Mouse (Mus musculus) frontal cortex, postnatal 25 days (tissue): ENCODE data around the gene 4930519P11Rik.

Experiments
- DNase-seq, 2 experiments: peaks; one replicate each; pipeline ENCODE4 v3.0.0; 2022; ENCODE audit warnings: low spot score in 2 of 2

Gene 4930519P11Rik

DNA sequence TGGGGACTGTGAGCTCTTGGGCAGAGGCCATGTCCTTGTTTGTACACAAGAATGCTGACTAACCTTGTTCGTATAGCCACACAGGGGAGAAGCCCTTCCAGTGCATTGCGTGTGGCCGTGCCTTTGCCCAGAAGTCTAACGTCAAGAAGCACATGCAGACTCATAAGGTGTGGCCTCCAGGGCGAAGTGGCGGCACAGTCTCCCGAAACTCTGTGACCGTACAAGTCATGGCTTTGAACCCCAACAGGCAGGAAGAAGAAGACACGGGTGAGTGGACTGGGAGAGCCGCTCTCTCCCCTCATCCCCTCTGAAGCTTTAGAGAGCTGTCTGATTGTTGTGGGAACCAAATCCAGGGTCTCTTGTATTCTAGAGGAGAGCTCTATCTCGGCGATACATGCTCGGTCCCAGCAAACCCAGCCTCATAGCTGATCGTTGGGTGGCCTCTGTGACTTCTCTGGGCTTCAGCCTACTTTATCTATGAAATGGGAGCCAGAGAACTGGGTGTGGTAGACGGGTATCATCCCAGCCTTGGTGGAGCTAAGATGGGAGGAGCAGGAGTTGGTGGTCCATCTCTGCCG, 19.1 kb upstream of the 4930519P11Rik start:
- DNase-seq: no peak

DNA sequence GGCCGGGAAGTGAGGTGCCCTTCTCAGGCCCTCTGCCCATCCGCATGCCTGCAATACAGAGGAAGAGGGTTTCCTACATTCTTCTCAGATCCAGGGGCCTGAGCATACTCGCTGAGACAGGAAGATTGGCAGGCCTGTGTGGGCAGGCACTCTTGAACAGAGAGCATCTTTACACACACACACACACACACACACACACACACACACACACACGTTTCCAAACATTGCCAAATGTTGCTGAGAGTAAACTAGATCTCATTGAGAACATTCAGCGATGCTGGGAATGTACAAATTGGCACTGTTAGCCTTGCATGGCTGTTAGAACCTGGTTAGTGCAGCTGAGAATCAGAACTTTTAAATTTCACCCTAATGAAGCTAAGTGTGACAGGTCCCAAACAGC, 17.3 kb upstream of the 4930519P11Rik start:
- no peak for DNase-seq

DNA sequence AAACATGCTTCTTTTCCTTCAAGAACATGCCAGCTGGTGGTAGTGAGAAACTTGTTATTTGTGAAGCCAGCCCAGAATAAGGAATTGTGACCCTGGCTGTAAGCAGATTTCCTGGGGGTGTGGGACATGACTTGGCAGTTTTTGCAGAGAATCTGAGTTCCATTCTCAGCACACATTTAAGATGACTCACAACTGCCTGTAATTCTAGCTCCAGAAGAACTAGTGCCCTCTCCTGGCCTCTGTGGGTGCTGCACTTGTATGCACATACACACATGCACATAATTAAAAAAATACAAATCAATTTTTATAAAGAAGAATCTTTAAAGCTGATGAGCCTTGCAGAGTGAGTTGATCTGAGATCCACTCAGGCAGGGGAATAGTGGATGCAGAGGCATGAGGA, 10.9 kb upstream of the 4930519P11Rik start:
- DNase-seq: no peak

DNA sequence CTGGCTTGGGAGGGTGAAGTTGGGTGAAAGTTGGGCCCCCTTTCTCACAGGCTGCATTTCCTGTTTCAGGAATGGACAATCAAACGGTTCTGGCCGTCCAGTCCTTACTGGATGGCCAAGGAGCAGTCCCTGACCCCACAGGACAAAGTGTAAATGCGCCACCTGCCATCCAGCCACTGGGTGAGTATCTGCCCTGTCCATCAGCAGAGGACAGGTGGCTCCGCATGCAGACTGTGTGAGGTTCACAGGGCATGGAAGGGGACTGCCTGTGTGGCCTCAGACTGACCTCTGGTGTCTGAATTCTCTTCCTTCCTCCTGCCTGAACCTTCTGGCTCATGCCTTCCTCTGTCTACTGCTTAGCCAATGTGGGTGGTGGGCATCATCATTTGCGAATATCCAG, 8.4 kb upstream of the 4930519P11Rik start:
- DNase-seq: no peak

DNA sequence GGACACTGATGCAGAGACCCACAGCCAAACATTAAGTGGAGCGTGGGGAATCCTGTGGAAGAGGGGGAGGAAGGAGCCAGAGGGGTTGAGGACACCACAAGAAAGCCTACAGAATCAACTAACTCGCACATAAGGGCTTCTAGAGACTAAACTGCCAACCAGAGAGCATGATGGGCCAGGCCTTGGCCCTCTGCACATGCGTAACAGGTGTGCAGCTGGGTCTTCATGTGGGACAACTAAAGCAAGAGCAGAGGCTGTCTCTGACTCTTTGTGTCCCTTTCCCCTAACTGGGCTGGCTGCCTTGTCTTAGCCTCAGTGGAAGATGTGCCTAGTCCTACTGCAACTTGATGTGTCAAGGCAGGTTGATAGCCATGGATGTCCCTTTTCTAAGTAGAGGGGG, 3.8 kb upstream of the 4930519P11Rik start:
- no peak for DNase-seq

DNA sequence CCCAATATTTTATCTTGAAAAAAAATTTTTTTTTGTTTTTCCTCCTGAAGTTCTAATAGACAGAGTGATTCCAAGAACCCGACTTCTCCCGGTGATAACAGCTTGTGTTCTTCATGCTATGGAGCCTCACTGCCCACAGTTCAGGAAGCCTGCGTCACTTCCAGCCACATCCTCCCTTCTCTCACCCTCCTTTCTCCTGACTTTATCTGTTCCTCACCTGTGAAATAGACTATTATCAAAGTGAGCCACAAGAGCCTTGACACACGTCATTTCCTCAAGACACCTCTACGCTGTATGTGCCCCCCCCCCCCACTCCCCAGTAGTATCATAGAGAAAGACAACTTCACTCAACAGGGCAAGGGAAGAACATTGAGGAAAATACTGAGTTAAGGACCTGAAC, 2.4 kb upstream of the 4930519P11Rik start:
- no peak for DNase-seq

DNA sequence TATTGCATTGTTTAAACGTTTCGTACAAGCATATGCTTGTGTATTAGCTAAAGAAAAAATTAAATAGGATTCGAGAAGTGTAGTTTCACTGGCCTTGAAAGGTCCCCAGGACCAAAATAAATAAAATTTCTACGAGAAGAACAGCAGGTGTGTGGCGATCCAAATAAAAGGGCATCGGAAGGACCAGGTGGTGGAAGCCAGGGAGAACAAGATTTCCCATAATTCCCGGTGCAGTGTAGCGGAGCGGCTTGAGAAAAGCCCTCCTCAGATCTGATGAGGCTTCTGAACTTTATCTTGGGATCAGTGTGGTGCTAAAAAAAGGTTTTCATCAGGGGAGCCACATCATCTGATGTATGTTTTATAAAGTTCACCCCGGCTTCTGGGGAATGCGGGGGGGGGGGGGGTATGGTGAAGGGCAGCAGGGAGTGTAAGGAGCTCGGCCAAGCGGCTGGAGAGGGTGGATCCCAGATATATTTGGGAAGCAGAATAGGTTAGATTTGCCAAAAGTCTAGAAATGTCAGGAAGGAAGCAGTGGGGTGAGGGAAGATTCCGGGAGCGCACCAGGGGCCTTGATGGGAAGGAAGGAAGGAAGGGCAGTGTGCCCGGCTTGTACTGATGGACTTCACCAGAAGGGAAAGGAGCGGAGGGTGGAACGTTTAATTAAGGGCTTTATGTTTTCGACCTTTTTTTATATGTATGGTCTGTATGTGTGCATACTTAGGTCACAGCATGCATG, 1.8 kb upstream of the 4930519P11Rik start:
- DNase-seq: no peak

DNA sequence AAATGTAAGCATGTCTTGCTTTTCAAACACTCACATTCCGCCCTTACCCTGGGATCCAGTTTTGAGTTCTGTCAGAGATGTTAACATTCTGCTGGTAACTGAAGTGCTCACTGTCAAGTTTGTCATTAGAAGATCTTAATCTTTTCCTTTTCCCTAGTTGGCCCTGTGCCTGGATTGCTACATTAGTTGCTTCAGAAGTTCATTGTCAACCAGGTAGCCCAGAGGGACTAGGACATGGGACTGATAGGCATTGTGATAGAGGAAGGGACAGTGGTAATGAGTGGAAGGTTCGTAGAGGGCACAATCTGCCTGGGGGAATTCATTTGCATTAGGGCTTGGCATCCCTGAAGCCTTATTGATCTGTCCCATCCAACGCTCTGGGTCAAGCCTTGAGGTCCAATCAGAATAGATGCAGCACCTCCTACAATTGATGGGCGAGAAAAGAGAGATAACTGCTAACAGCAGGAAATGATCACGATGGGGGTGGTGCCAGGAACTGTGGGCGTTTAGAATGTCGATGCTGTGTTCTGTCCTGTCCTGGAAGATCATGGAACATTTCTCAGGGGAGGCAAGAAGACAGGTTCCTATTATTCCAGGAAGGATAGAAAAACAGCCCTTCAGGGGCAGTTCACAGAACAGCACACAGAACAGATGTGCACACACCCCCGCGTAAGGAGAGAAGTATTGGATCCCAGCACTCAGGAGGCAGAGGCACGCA, 4.0 kb downstream of the 4930519P11Rik start:
- no peak for DNase-seq

DNA sequence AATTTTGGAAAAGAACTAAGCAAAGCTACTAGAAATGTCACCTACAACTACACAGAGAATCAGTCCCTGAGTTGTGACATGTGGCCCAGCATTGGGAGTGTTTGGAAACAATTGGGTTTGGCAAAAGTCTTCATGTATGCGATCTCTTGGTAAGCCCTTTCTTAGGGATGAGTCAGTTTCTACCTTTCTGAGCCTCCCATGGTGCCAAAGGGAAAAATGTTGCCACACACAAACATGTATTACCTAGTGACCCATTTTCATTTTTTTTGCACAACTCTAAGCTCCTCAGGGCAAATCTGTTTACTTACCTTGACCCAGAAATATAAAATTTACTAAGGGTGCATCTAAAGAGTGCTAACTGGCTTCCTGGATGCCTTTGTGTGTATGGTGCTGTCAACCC, 6.3 kb downstream of the 4930519P11Rik start:
- DNase-seq: no peak

DNA sequence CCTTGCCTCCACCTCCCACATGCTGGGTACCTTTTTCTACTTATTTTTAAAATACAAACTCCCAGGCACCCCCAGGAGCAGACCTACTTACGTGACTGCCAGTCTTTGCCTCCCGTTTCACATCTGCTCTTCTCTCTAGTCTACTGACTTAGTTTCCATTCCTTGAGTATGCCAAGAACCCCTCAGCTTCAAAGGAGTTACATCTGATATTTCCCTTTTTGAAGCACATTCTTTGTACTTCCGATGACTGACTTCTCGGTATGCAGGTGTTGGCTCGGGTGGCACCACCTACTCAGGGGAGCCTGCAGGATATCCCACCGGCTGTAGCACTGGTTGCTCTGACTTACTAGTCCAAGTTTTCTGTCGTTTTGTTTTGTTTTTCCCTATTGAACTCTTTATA, 9.1 kb downstream of the 4930519P11Rik start:
- no peak for DNase-seq

DNA sequence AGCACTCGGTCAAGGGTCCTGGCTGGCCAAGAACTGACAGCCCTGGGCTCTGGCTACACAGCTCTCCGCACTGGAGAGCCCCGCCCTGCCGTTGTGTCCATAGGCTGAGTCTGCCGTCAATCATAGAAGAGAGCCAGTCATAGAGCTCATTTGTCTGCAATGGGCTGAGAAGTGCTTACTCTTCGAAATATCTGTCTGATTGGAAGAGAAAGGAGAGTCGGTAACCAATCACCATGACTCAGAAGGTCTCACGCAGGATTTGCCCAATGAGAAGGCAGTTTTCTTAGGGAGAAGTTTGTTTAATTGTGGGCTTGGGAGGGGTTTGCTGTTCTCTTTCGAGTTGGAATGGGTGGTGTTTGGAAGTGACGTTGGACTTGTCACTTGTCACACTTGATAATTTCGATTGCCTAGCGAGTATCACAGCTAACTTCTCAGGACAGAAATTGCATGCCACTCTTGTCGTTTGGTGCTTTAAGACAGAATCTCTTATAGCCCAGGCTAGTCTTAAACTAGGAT, 9.5 kb downstream of the 4930519P11Rik start, which contains the start of gene Pxmp4:
Pxmp4 (minus strand) TSS at position 71 of the 516 bp plus-strand sequence.
- peak; percentile 100 for DNase-seq

DNA sequence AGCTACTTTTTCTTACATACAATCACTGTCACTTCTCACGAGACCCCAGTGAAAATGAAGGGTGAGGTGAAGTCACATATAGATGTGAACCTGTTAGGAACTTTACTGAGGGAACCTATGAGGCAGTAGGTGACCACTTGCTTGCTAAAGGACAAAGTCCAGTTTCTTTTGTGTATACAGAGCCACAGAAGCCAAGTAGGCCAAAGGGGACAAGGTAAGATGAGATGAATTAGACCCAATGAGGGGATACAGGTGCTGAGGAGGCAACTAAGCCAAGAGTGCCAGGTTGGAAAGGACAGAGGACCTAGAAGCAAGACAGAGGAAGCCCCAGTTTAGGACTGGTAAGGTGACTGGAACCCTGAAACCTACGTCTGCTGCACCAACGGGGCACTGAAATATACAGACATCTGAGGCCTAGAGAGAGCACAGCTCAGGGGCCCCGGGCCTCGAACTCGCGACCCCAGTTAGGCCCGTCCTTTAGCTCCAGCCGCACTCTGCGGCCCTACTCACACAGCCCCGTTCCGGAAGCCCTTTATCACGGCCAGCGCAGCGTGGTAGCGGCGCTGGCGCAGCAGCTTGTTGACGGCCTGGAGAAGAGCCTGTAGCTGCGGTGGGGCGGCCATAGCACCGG, 10.1 kb downstream of the 4930519P11Rik start:
- no peak for DNase-seq

DNA sequence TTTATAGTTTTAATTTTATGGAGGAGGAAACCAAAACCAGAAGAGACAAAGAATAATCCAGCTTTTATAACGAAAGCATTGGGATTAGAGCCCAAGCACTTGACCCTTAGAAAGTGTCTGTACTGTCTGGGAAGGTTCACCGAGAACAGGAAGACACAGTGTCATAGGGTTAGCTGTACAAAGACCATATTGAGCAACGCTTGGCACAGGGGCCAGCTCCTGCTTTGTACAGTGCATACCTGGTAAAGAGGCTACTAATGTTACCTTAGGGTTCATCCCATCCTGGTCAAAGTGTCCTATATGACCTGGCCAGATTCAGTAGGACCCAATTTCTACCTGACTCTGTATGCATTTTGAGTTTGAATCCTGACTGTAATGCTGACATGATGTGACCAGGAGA, 11.9 kb downstream of the 4930519P11Rik start:
- DNase-seq: no peak

DNA sequence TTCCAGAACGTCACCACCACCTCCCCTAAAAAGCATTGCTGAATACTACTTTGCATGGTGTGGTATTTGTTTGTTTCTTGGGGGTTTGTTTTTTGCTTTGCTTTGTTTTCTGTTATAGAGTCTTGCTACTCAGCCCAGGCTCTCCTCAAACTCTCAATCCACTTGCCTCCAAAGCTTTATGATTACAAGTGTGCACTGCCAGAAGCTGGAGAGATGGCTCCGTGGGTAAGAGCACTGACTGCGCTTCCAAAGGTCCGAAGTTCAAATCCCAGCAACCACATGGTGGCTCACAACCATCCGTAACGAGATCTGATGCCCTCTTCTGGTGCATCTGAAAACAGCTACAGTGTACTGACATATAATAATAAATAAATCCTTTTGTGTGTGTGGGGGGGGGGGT, 12.7 kb downstream of the 4930519P11Rik start:
- DNase-seq: no peak

DNA sequence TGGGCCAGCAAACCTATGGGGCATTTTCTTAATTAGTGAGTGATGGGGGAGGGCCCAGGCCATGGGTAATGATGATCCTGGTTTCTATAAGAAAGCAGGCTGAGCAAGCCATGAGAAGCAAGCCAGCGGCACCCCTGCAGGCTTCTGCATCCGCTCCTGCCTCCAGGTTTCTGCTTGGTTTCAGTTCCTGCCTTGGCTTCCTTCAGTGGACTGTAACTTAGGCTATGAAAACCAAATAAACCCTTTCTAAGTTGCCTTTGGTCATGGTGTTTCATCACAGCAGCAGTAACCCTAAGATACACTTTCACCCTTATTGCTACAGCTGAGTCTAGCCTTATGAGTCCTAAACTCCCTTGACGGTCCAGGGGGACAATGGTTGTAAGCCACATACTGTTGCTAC, 15.8 kb downstream of the 4930519P11Rik start:
- DNase-seq: no peak

DNA sequence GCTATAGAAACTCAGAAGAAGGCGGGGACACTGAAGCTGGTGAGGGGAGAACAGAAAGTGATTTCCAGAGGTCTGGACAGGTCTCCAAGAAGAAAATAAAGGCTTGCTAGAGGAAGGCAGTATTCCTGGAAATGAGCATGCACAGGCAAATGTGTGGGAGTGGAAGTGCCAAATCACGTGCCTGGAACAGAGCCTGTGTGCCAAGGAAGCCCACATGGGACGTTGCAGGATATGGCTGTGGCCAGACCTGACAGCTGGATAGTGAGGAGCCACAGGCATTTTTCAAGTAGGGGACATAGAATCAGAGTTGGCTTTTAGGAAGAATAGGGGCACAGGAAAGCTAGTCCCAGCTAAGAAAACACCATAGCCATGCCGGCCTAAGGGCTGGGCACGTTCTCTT, 17.5 kb downstream of the 4930519P11Rik start:
- no peak for DNase-seq

DNA sequence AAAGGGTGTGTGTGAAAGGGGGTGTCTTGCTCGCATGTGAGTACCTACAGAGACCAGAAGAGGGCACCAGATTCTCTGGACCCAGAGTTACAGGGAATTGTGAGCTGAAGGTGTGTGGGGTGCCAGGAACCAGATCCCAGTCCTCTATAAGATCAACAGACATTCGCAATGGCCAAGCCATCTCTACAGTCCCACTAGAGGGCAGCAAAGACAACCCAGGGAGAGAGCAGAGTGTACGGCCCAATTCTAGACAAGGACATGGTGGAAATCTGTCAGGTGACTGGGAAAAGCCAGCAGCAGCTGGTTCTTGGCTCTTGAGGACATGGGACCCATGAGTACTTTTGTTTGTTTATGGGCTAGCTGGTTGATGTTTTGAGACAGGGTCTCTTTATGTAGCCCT, 20.2 kb downstream of the 4930519P11Rik start:
- no peak for DNase-seq

DNA sequence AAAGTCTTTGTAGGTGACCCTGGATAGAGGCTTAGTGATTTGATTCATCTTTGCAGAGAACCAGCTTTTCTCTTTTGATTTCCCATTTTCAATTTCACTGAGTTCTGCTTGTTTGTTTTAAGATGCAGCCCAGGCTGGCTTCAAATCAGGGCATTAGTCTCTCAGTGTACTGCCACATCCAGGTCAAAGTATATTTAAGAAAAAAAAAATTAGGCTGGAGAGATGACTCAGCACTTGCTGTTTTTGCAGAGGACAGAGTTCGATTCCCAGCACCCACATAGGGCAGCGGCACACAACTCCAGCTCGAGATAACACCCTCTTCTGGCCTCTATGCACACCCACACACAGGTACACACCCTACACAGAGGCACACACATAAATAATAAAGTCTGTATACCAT, 22.0 kb downstream of the 4930519P11Rik start:
- DNase-seq: no peak

DNA sequence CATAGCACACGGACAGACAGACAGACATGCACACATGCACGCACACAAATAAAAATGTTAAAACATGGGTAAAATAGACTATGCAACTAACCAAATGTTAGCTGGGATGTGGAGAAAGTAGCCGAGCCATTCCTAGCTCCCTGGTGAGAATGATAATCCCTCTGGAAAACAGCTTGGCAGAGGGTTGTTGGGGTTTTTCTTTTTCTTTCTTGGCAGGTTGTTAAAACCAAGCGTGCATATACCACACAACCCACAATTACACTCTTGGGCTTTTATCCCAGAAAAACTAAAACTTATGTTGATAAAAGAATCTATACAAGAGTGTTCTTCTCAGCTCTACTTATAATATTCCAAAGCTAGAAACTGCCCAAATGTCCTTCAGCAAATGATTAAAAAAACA, 24.2 kb downstream of the 4930519P11Rik start:
- DNase-seq: no peak

DNA sequence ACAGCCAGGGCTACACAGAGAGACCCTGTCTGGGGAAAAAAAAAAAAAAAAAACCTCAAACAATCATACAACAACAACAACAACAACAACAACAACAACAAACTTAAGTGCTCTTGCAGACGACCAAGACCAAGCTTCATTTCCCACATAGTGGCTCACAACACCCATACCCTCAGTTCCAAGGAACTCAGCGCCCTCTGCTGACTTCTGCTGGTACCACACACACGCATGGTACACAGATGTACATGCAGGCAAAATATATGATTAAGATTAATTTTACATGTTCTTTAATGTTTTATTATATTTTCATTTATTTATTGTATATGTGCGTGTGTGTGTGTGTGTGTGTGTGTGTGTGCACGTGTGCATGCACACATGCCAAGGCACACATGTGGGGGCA, 26.8 kb downstream of the 4930519P11Rik start:
- no peak for DNase-seq

DNA sequence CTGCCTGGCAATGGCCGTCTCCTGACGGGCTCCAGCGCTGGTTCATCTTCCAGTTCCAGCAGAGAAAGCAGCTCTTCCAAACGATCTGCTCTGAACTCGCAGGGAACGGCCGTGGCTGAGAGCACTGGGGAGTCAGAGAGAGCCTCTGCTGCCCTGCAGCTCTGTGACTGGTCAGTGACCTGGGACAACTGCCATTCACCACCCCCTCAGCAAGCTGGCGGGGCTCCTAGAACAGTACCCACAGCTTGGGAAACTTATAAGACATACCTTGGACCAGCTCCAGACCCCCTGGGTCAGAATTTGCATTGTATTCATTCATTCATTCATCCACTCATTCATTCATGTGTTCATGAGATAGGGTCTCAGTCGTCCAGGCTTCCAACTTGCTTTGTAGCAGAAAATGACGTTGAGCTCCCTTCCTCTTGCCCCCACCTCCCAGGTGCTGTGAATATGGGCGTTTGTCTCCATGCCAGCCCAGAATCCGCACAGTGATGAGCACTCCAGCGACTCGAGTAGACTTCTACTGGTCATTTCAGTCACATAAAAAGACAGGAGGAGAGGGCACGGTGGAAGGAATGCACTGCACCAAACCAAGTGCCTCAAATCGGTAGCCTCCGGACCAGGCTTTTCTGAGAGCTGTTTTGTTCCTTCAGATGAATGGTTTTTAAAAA, 28.2 kb downstream of the 4930519P11Rik start:
- DNase-seq: no peak
